Mouse (Mus musculus): Measurements from ENCODE around the gene Macrod2.

Gene Macrod2

DNA sequence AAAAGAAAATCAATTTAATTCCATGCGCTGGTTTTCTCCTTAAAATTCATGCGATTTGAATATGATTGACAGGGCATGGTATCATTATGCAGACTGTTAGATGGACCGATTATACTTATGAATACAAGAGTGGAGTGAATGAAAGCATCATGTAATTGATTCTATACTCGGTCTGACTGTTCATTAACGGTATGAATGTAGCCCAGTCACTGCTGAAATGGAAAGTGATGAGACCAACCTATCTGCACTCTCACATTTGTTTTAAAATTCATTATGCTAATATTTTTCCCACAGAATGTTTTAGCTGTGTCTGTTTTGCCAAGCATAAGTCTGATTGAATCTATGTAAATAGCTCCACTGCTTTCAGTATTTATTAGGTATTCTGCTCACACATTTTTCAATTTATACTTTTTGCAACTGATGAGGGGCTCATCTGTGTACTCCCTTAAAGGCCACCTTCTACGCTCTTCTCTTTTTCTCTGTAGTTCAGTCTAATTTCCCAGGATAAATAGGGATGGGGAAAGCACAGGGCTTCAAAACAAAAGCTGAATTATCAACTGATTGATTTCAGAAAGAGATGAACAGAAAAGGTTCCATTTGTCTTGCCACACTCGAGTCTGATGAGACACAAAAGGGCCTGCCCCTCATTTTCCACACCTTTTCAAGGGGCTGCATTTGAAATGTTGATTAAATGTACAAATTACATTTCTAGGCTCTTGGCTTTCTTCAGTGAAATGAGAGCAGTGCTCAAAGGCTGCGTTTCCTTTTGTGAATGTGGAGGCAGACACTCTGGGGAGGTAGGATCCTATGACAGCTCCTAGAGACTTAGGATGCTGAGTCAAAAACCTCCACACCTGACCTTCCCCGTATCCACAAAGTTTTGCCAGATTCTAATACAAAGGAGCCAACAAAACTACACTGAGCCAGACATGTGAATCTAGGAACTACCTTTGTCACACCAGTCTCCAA, 1113.1 kb downstream of the Macrod2 start:
- no peak for DNase-seq (ENCODE audit: low spot score)

DNA sequence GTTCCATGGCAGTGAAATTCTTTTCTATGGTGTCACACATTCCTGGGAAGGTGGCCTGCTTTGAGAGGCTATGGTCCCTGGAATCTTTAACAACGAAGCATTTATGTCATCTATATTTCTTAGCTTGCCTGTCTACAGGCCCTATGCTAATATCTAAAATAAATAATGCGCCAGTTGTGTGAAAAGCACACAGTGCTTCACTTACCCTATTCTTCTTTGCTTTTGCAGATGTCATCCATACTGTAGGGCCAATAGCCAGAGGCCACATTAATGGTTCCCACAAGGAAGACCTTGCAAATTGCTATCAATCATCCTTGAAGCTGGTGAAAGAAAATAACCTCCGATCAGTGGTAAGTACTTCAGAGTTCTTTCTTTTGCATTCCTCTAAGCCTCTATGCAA, 1119.9 kb downstream of the Macrod2 start:
- no peak for DNase-seq (ENCODE audit: low spot score)

DNA sequence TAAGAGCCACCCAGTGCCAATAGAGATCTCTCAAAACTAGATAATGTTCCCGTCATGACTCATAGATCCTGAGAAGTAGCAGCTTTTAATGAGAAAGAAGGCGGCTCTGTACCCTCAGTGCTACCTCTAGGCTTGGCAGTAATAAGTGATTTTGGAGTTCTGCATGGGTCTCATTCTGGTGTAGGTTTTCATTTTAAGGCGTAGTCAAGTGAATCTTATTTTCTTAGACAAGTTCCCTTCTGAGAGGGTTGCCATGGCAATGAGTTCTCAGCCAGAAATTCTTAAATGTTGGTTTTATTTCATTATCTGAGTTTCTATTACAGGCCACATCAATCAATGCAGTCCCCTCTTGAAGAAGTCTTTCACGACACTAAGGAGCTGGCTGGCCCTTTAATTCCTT, 1127.0 kb downstream of the Macrod2 start:
- DNase-seq (ENCODE audit: low spot score) = no peak

DNA sequence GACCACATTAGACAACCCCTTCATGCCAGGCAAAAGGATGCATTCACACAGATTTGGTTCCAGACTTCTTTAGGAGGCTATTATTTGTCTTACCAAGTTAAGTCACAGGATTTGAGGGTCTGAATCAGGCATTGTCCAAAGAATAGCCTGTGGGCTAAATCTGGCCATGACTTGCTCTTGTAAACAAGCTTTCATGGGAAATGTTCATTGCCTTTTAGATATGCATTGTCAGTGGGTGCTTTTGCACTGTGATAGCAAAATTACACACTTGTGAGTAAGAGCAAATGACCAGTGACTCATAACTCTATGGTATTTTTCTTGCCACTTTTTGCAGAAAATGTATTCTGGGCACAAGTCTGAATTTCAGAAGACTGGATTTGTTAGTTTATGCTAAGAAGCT, 1150.8 kb downstream of the Macrod2 start:
- DNase-seq (ENCODE audit: low spot score) = no peak

DNA sequence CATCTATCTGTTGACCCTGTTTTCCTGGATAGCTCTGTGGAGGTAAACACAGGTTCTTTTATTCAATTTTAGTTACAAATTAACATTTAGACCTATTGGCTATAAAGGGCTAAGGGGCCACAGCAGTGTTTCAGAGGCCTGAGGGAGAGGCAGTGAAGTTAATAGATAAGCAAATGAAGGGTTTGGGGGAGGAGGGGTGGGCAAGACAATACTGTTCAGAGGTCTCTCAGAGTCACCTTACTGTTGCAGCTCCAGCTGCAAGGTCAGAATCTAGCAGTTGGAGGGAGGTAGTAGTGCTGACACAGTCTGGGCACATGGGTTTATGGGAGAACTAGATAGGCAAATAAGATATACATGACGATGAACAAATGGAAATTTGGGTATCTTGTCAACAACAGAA, 1156.6 kb downstream of the Macrod2 start:
- no peak for DNase-seq (ENCODE audit: low spot score)

DNA sequence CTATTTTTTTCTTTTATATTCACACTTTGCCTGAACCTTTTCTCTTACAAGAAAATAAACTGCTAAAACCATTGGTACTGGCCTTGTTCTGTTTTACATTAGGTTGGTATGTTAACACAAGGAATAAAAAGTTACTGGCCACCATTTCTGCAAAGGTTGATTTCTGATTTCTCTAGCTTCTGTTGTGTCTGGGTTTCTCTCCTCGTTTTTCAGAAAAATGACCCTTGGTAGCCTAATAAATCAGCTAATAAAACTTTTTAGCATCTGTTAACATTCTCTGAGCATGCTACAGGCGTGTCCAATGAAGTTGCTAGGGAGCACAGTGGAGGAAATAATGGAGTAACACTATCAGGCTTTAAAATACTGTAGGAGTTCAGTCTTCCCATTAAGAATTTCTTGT, 1161.6 kb downstream of the Macrod2 start:
- DNase-seq (ENCODE audit: low spot score) = no peak

DNA sequence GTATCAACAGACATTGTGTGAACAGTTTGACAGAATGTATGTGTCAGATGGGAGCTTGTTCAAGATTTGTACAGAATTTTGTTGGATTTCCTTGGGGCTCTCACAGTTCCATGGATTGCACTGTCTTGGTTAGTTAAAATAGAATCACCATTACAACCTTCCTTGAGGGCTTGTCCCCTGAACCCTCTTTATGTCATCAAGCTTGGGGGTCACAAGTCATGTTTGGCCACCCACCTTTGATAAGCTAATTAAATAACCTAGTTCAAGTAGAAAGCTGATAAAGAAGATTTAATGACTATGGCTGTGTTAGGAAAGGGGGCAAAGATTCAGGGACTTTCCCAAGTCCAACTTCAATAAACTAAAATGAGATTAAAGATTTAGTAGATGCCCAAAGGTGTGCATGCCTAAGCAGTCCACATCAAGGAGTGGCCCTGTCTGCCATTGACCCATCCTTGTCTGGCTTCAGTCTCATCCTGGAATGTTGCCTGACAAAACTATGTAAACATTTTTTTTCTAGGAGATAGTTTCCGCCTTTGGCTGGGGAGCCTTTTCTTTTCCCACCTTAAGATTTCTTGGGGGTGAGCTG, 1163.2 kb downstream of the Macrod2 start:
- DNase-seq (ENCODE audit: low spot score) = no peak

DNA sequence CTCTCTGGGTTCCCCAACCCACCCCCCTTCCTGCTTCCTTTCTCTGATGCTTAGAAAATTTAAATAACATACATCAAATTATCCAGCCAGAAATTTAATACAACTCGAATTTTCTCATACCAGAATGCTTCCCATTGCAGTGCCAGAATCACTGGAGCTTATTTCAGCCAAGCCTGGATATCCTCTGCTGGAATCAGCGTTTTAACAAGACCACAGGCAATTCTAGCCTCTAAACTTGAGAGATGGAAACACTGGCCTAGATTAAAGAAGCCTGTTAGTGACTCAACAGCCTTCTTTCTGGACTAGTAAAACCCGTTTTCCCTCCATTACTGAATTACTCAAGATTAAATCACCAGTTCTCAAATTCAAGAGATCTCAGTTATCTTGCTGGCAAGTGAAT, 1170.9 kb downstream of the Macrod2 start:
- no peak for DNase-seq (ENCODE audit: low spot score)

DNA sequence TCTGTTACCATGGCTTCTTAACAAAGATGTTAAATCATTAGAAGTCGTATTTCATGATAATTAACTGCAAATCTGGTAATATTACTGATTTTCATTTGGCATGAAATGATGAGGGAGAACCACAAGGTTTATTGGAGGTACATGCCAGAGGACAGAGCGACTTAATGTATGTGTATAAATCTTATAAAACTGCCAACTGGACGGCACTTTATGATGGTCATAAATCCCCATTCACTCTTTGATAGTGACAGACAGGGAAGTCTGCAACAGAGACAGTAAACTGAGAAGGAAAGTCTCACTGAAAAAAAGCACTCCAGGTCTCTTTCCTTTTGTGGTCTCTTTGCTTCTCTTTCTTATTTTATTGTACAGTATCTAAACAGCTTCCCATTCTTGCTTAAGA, 1176.3 kb downstream of the Macrod2 start:
- DNase-seq (ENCODE audit: low spot score) = no peak

DNA sequence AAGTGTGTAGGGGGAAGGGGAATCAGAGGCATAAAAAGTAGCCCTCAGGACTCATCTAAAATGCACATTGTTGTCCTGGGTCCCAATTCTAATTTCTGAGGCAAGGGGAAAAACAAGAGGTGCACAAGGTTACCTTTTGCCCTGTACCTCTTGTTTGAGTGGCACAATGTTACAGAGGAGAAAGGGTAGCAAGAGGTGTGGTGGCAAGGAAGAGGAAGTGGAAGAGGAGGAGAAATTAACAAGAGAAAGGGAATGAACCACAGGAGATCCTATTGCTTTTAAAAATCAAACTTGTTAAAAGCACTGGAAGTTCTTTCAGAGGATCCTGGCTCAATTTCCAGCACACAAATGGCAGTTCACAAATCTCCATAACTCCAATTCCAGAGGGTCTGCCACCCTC, 1183.1 kb downstream of the Macrod2 start:
- no peak for DNase-seq (ENCODE audit: low spot score)

DNA sequence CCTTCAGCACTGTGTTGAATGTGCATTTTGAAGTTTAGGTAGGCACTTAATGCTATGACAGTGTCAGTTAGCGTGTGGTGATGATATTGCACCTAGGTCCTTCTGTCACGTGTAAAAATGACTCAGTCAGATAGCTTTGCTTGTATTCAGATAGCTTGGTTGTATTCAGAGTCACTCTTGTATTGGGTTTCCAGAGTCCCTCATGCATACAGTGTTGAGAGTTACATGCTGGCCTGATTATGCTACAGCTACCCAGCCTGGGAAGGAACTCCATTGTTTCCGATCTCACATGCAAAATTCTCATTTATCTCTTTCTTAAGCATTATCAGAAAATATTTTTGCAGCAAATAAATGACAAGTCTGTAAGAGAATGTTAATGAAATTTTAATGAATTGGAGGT, 1187.3 kb downstream of the Macrod2 start:
- DNase-seq (ENCODE audit: low spot score) = no peak

DNA sequence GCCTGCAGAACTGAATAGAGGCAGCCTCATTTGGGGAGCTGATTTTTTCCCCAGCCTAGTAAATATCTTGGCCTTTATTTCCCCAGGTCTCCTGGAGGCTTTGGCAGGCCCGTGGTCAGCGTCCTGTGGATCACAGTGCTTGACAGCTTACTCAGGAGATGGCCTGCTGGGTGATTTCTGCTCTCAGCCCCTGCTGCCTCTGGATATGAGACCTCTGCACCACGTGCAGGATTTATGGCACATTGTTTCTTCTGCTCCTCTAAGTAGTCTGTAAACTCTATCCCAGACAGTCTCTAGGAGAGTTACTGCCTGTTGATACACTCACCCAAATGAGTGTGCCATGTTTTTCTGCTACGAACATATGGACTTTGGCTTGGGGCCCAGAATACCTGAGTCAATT, 1187.8 kb downstream of the Macrod2 start:
- DNase-seq (ENCODE audit: low spot score) = no peak

DNA sequence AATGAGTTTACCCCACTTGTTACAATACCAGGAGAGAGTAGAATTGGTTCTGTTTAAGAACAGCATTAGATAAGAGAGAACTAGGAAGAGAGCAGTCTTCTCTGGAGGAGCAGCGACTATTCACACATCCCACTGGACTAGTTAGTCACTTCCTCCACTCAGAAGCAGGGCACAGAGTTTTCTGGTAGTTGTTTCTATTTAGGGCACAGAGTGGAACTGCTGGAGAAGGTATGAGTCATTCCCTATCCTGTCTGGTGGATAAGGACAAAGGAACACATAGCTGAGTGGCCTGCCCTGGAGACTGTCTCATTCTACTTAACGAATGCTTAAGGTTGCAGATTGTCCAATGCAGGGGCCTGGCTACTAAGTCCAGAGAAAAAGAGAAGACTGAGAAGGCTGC, 1192.2 kb downstream of the Macrod2 start:
- no peak for DNase-seq (ENCODE audit: low spot score)

DNA sequence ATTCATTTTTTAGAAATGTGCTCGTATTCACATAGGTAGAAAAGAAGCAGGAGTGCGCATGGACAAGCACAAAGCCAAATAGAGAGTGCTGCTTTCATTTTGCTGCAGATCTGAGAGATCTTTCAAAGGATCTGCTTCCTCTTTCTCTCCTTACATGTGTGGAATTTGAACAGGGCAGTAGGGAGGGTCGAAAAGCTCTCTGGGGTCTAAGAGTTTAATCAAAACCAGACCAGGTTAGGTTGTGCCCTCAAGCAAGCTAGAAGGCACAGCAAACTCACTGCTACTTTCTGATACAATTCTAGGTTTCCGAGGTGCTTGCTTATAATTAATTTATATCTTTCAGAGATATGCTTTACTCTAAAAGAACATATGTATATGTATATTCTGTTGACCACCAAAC, 1196.2 kb downstream of the Macrod2 start:
- no peak for DNase-seq (ENCODE audit: low spot score)

DNA sequence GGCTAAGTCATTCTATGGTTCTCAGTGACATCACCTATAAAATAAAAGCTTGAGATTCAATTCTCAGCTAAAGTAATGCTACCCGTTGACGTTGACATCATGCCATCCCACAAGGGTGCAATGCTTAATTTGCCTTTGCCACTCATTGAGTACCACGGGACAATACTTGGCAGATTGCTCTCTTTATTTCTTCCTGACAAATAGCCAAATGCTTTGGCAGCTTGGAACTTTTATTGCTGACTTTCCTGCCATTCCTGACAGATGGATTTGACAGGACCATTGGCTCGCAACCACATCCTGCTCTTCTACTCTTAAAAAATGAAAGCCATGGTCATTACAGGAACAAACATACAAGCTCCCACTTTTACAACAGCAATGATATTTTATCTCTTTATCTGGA, 1199.7 kb downstream of the Macrod2 start:
- no peak for DNase-seq (ENCODE audit: low spot score)

DNA sequence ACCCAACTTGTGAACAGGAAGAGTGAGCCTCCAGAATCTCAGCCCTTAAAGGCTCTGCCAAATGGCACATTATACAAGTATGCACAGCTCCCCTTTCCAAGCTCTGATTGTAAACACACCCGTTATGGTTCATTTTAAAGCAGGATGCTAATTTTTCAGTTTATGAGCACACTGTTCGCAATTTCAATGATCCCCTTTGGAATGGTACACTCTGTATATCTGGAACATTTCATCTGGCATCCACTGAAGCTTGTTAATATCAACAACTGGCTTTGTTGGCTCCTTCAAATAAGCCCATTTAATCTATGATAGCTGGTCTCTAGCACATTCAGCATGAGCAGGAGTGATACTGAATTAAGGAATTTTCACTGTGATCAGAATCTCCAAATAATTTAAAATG, 1222.6 kb downstream of the Macrod2 start:
- no peak for DNase-seq (ENCODE audit: low spot score)

DNA sequence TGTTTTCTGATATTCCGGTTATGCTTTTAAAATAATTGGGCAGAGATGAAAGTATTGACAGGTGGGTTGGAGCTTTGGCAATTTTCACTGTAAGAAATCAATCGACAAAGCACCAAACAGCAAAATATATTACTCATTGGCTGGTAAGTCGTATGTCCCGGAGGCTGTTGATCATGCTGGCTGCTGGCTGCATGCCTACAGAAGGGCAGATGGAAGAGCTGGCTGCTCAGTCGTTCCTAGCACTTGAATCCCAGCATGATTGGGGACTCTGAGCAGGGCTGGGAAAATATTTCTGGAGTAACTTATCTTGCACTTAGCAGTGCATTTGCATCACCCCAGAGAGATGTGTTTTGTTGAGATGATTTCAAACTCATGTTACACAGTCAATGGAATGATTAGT, 1223.1 kb downstream of the Macrod2 start:
- DNase-seq (ENCODE audit: low spot score) = no peak

DNA sequence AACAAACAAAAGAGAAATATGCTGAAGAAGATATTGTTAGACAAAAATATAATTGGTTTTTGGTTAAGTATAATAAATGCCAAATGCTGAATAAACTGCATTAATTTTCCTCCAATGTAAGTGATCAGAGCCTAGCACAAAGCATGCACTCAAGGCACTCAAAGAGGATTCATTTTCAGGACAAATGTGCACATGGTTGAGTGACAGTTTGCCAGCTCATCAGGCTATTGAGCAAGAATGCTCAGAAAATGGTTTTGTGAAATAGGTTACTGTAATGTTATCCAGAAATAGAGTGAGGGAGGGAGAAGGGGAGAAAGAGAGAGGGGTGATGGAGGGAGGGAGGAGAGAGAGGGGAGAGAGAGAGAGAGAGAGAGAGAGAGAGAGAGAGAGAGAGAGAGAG, 1268.9 kb downstream of the Macrod2 start:
- no peak for DNase-seq (ENCODE audit: low spot score)

DNA sequence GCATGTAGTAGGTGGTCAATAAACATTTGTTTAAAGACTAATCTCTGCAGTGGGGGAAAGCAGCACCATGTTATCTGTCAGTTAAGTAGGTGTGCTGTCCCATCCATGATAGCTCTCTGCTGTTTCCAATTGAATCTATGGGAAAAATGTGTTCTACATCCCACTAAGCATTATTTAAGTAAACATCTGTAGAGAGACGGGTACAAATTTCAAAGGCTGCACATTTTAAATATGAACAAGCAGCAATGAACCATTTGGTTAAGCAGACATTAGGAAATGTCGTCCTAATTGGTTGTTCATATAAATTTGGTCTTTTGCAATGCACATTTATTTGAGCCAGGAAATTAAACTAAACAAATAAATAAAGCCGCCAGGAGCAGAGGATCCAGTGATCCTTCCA, 1277.7 kb downstream of the Macrod2 start:
- no peak for DNase-seq (ENCODE audit: low spot score)

DNA sequence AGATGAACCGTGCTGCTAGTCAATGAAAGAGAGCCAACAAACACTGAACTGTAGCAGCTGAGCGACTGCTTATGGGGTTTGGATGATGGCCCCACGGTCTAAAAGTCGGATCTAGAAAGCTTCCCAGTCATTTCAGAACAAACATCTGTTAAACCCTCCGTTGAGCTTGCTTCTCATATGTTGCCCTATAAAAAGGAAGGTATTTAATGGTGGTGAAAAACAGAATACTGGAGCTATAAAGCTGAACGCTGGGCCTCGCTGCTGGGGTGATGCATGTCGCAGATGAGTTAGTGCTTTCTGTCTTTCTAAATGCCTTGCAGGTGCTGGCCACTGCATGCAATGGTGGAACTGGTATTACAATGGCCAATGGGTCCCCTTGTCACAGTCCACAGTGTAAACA, 1278.3 kb downstream of the Macrod2 start:
- no peak for DNase-seq (ENCODE audit: low spot score)

DNA sequence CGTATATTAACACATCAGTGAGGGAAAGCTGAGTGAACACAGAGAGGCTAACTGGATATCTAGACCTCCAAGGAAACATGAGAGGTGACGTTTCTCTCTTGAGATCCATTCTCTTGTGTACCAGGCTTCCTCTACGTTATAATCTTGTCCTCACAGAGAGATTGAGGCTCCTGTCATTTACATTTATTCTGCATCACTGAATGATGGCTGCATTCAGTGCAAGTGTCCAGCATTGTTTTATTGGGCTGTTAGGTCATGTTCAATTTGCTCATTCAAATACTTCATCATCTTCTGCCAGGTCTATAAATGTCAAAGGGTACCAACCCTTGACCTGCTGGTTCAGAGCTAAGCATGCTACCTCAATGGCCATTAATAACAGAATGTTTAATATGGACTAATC, 1302.4 kb downstream of the Macrod2 start:
- DNase-seq (ENCODE audit: low spot score) = no peak

DNA sequence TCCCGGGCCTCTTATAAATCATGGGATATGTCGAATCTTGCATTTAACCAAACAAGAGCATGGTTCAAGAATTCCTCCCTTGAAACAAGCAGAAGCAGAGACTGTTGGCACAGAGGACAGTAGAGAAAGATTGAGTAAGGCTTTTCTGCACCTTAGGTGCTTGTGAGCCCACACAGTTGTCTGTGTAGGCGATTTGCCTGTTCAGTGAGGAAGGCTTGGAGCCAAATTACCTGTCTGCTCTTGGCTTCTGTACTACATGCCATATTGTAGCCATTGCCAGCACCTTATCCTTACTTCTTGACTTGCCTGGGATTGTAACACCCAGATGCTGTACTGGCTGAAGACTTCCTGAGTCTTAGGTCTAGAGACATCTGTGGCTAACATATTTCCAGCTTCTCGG, 1303.2 kb downstream of the Macrod2 start:
- DNase-seq (ENCODE audit: low spot score) = no peak

DNA sequence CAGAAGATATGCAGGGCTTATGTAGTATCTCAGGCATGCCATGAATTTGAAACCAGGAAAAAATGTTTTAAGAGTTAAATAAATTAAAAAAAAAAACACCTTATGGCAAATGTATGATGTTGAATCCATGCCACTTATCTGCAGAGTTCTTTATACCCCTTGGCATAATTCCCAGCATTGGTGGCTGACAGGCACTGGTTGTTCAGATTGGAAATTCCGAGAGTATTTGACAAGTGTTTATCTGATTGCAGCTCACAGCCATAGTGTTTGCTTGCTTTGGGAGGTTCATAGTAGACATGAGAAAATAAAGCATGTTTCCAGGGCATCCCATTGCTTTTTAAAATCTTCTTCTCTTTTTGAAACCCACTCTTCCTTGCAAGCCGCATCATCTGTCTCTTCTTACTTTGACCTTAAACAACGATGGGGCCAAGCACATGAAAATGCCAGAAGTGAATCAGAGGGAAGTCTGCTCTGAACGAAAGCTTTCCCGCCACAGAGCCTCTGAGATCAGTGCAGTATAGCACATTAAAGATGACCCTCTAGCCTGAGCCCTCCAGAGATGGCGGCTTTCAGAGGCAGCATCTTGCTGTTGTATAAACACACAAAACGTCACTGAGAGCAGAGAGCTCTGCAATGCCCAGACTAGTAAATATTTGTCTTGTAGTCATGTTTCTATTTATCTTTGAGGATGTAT, 1305.8 kb downstream of the Macrod2 start:
- no peak for DNase-seq (ENCODE audit: low spot score)

Data from ovary, postnatal 14 days (tissue).